Mouse (Mus musculus) lung, embryonic 14.5 days (tissue): Measurements from ENCODE around the gene Ccdc182. TPM values are rescaled to one million over a fixed set of nuclear protein-coding genes. Genes with fewer than 3 reads are reported as not detected.

ENCODE experiments used
- ATAC-seq: fragments of 200-750 bp; cut with Nextera tagmentation; 2 replicates; pipeline ENCODE4 v1.8.0; 2017; ENCODE audit warnings: mild to moderate bottlenecking, moderate TSS enrichment, moderate library complexity; ENCODE audit not compliant: insufficient read depth
- DNase-seq: peaks from one replicate; pipeline ENCODE4 v3.0.0-alpha.2; 2015
- H3K27ac ChIP-seq: fragments of 300-500 bp; sonication (generic); 2 replicates; pipeline ENCODE4 v1.5.1; 2014; ENCODE audit warnings: low read depth, mild to moderate bottlenecking, moderate library complexity
- H3K27me3 ChIP-seq: fragments of 300-500 bp; sonication (generic); 2 replicates; pipeline ENCODE4 v1.6.1; 2014; ENCODE audit warnings: low read length, control low read depth; ENCODE audit not compliant: insufficient read depth
- H3K36me3 ChIP-seq: fragments of 300-500 bp; sonication (generic); 2 replicates; pipeline ENCODE4 v1.6.1; 2014; ENCODE audit warnings: control low read depth; ENCODE audit not compliant: insufficient read depth
- H3K4me1 ChIP-seq: fragments of 300-500 bp; sonication (generic); 2 replicates; pipeline ENCODE4 v1.6.1; 2014; ENCODE audit warnings: antibody characterized with exemption, control low read depth; ENCODE audit not compliant: insufficient read depth
- H3K4me2 ChIP-seq: fragments of 300-500 bp; sonication (generic); 2 replicates; pipeline ENCODE4 v1.6.1; 2014; ENCODE audit warnings: mild to moderate bottlenecking
- H3K4me3 ChIP-seq: fragments of 300-500 bp; sonication (generic); 2 replicates; pipeline ENCODE4 v1.5.1; 2014; ENCODE audit warnings: low read depth, low read length
- H3K9ac ChIP-seq: fragments of 300-500 bp; sonication (generic); 2 replicates; pipeline ENCODE4 v1.6.1; 2014
- H3K9me3 ChIP-seq: fragments of 300-500 bp; sonication (generic); 2 replicates; pipeline ENCODE4 v1.6.1; 2016; ENCODE audit warnings: low read depth, low read length, control low read depth
- CTCF ChIP-seq: IDR thresholded peaks from 2 replicates; pipeline ENCODE4 v1.5.1; 2016; ENCODE audit warnings: antibody characterized with exemption, low read depth
- WGBS: fragments of 180-500 bp; shearing (Covaris S2); extraction: QIAGEN DNeasy Blood & Tissue Kit; methylation state at CpG from one replicate; pipeline ENCODE4 v1.1.7; 2014; 5-methylcytosine and 5-hydroxymethylcytosine counted together
- polyA plus RNA-seq: library from polyadenylated mRNA; unstranded; fragments of >200 nt; fragmentation: Nextera tagmentation; extraction: Ambion mirVana; gene quantifications from 2 replicates; pipeline ENCODE4 v1.2.1, GENCODE M21; 2014

Ccdc182 gene
- polyA plus RNA-seq, 1 experiment from 2014 or later, result not detected

- Histone ChIP-seq H3K27me3 (no peaks in the 10 kb centered on the region), H3K4me3 (no peak overlapping the region), H3K9me3 (no peaks in the 10 kb centered on the region), H3K9ac (no peak overlapping the region), H3K27ac (no peak overlapping the region), H3K4me2 (no peak overlapping the region), H3K36me3 (peaks cover 3% of the 10 kb centered on the region; the same call in 1 of the 2 replicates), H3K4me1 (0 out of 2 replicates have a peak, but pooled peaks cover 8% of the 10 kb centered on the region)
- WGBS, result 87% methylated on average over 3 of the region's 3 CpGs
- DNase-seq (no peak), ATAC-seq (no peak)
- no peak for TF ChIP-seq CTCF
Measured at GRCm38 (mm10) chr11:88337926-88338325, 44.1 kb downstream of the Ccdc182 start.

Other genes with a start within 250 kb of the Ccdc182 start
- gene Srsf1, start 246.7 kb upstream of the Ccdc182 start, polyA plus RNA-seq, result 446 and 450 TPM in 2 replicates
- 44.5 and 46.8 TPM in 2 replicates for gene Vezf1, start 225.8 kb upstream of the Ccdc182 start, polyA plus RNA-seq
- gene Cuedc1, start 196.0 kb upstream of the Ccdc182 start, polyA plus RNA-seq, result 14.1 and 16.8 TPM in 2 replicates
- 55.1 and 57.6 TPM in 2 replicates for gene Mrps23, start 89.7 kb upstream of the Ccdc182 start, polyA plus RNA-seq